13 mouse cellular contexts compared by ENCODE assay signal in the genomic region with DNA sequence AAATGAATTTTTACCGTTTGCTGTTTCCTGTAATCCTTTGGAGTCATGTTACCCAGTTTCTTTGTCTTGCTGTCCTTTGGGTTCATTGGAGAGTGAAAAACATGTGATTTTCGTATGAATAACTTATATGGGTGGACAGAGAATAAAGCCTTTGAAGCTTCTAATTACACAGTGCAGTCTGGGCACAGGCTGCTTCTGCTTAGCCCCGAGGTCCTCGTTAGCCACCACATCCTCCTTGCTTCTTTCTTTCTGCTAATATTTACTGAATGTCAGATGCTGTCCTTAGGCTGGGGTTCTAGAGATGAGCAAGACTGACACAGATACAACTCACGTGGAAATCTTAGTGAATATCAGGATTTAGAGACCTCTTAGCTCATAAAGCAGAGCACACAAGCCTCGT.
"Had no signal": no experiment of that assay in that cellular context is flagged by ENCODE, and none has a peak within 500 bp of the region (broad histone marks: within the 10 kb centered on the region; RNA-seq: fewer than 3 reads in every experiment).

No protein-coding gene starts in this region.

- H3K27me3 ChIP-seq: limb, embryonic 15.5 days; liver, embryonic 12.5 days; lung, embryonic 15.5 days; megakaryocyte, embryonic 14.5 days; neural tube, embryonic 12.5 days had no signal

- H3K9ac ChIP-seq: limb, embryonic 15.5 days; liver, embryonic 12.5 days; lung, embryonic 15.5 days; neural tube, embryonic 12.5 days had no signal

- H3K4me3 ChIP-seq: layer of hippocampus, adult 2 months; limb, embryonic 15.5 days; liver, embryonic 12.5 days; lung, embryonic 15.5 days; megakaryocyte, embryonic 14.5 days; neural tube, embryonic 12.5 days had no signal

- H3K9me3 ChIP-seq: limb, embryonic 15.5 days; liver, embryonic 12.5 days; lung, embryonic 15.5 days; neural tube, embryonic 12.5 days had no signal

- H3K4me1 ChIP-seq: limb, embryonic 15.5 days; liver, embryonic 12.5 days; lung, embryonic 15.5 days; megakaryocyte, embryonic 14.5 days; neural tube, embryonic 12.5 days had no signal

- H3K4me2 ChIP-seq: limb, embryonic 15.5 days; liver, embryonic 12.5 days; lung, embryonic 15.5 days; neural tube, embryonic 12.5 days had no signal

- DNase-seq: kidney, adult 18-20 months; kidney, postnatal 10 days; kidney, postnatal 4 days; lung, postnatal 14 days; right cerebral cortex, postnatal 14 days; thymus, postnatal 4 days had no signal

- ATAC-seq: liver, embryonic 12.5 days had no signal

- H3K36me3 ChIP-seq: limb, embryonic 15.5 days; liver, embryonic 12.5 days; lung, embryonic 15.5 days; neural tube, embryonic 12.5 days had no signal

- H3K27ac ChIP-seq: layer of hippocampus, adult 2 months; limb, embryonic 15.5 days; liver, embryonic 12.5 days; lung, embryonic 15.5 days; macrophage; neural tube, embryonic 12.5 days had no signal
